Mouse (Mus musculus) lung, postnatal 25 days (tissue): ENCODE results near the gene Rassf3.

Source experiments
- DNase-seq: peaks from one replicate; pipeline ENCODE4 v3.0.0; 2022; ENCODE audit warnings: low spot score

Gene Rassf3

DNA sequence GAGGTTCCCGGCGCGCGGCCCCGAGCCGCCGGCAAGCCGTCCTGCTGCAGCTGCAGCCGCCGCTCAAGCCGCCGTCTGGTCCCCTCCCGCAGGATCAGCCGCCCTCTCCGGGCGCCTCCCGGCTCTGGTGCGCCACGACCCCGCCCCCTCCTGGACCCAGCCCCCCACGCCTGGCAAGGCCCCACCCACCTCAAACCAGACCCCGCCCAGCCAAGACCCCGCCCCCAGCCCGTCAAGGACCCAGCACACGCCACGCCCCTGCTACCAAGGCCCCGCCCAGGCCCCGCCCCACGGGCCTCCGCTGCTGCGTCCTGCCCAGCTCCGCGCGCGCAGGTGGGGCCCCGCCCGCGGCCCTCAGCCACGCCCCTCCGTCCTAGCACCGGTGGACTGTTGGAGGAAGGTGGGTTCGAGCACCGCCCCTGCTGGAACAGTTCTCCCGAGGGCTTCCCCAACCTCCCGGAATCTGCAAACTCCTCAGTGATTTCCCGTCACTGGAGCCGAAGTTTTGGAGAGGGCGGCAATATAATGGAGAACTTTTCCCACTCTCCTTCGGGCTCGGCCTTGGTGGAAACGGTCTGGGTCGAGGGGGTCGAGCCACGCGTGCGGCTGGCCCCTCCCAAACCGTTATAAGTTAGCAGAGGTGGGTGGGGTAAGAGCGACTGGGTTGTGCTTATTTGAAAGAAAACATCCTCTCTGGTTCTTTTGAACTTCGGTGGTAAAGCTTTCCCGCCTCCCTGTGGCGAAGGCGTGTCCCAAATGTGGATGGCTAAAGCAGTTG is at the start of gene Rassf3:
Gene Rassf3, minus strand, starts transcription at position 158 of the 778 bp plus-strand sequence.
- peak; percentile 95 for DNase-seq

DNA sequence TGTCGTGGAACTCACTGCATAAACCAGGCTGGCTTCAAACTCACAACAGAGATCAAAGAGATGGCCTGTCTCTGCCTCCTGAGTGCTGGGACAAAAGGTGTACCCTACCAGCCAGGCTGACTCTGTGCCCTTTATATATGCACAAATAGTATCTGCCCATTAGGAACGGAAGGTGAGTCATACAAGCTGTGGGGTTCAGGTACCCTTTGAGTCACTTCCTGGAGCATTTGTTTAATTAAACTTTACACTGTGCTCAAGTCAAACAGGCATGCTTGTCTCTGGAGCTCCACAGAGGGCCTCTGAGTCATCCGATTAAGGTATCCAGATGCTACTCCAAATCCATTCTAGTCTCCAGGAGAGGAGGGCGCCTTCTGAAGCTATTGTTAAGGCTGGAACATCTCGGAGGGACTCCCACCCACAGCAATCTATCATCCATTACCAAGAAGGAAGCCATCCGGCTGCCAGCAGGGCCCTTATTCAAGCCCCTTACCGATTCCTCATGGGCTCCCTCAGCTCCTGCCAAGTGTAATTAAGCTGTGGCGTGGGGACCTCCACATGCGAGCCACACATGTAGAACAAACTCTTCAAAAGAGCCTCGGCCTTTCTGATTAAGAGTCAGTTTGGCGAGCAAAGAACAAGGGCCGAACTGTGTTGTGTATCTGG is 44.9 kb upstream of the Rassf3 start:
- DNase-seq, result no peak

DNA sequence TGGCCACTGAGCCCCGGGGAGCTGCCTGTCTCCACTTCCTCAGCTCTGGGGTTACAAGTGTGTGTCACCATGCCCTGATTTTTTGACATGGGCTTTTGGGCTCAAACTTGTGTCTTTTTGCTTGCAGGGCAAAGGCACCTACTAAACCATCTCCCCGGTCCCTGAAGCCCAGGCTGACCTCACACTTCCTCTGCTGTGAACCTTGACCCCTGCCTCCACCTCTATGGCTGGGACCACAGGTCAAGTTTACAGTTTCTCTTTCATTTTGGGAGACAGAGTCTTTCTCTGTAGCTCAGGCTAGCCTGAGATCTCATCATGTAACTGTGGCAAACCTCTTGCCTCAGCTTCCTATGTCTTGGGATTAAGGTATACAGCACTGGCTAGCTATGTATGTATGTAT is 43.6 kb upstream of the Rassf3 start:
- DNase-seq, result no peak

DNA sequence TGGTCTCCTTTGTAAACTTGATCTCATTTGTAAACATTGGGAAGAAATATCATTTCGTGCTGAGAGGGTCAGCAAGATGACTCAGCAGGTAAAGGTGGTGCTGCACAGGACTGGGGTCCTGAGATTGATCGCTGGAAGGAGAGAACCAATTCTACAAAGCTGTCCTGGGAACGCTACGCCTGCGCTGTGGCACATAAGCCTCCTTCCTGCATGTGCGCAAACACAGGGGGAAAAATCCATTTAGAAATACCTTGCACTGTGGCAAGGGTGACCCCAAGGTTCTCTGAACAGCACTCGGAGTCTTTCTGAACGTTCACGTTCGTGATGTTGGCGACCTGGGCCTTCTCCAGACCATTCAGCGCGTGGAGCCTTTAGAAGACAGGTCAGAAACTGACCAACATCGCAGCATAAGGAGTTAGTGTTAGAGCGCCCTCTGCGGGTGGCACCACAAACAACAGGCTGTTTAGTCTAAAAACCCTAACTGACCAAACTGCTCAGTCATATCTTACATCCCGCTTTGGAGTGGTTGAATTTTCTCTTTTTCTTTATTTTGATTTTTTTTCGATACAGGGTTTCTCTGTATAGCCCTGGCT is 40.0 kb upstream of the Rassf3 start:
- peak; percentile 88 for DNase-seq

DNA sequence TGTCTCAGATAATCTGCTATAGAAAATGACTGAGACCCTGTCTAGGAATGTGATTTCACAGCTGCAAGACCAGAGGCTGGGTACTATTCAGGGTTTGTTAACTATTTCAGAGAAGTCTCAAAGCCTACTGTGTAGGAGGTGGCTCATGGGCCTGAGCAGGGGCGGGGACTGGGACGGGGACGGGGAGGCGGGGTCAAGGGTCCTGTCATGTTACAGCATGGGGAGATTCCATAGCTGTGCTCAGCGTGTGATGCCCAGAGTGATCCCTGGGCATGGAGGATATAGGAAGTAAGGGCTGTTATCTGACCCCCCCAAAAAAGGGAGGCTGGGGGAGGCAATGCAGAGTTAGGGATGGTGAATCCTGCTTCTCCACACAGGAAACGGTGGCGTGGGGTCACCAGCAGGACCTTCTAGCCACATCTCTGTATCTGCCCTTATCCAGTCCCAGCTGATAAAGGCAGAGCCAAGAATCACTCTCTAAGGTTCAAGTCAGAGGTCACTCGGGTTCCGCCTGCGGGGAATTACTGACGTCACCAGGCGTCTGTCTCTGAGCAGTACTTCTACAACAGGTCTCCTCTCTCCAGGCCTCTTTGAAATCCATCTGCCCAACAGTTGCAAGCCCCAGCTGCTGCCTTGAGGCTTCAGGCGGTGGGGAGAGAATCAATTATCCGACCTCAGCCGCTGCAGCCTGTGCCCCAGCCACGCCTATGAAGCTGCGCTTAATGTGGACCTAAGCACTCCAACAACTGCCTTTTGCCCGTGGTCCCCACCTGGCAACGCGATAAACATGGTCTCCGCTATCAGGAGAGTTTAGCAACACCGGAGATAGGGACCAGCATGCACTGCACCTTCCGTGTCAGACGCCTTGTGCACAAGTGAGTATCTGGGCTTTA is 33.9 kb upstream of the Rassf3 start:
- DNase-seq, result no peak

DNA sequence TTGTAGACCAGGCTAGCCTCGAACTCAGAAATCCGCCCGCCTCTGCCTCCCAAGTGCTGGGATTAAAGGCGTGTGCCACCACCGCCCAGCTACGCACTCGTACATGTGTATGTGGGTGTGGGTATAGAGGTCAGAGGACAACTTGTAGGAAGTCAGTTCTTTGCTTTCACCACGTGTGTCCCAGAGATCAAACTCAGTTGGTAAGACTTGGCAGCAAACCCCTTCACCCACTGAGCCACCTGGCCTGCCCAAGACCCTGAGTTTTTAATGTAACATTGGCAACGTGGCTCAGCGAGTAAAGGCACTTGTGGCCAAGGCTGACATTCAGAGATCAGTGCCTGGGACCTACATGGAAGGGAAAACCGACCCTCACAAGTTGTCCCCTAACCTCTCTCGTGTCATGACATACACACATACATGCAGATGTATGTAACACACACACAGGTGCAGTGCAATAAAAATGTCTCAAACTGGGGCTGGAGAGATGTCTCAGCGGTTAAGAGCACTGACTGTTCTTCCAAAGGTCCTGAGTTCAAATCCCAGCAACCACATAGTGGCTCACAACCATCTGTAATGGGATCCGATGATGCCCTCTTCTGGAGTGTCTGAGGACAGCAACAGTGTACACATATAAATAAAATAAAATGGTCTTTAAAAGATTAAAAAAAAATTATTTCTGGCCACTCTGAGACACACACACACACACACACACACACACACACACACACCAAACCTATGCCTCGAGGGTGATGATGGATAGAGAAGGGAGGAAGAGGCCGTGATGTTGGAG is 31.8 kb upstream of the Rassf3 start:
- no peak for DNase-seq

DNA sequence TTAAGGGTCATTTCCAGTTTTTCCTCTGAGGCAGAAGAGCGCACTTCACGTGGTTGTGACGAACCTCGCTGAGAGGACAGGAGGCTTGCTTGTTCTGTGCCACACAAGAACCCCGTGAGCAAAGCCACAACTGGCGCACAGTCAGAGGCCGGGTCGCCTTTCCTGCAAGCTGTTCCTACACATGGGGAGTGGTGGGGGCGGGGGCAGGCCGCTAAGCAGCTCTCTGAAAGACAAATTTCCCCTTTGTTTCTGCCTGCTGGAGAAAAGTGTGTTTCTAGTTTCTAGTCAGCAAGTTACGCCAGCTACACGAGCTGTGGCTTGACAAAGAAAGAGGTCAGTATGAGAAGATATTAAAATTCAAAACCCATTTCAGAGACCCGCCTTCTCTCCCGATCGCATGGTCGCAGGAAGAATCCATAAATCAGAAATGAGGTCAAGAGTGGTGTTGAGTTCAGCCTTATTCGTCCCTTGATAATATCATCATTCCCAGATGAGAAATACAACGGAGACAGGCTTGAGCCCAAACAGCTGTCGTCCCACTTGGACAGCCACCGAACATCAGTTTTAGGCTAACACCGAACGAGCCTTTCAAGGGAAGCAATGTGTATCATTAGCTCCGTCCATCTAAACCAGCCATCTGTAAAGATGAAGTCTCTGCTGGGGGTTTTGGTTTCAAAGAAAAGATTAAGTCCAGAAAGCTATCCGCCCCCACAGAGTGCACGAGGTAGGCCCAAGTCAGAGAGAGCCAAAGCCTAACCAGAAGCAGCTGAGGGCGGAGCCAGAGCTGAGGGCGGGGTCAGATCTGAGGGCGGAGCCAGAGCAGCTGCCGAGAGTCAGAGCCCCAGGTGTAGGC is 30.8 kb upstream of the Rassf3 start:
- peak; percentile 76 for DNase-seq

DNA sequence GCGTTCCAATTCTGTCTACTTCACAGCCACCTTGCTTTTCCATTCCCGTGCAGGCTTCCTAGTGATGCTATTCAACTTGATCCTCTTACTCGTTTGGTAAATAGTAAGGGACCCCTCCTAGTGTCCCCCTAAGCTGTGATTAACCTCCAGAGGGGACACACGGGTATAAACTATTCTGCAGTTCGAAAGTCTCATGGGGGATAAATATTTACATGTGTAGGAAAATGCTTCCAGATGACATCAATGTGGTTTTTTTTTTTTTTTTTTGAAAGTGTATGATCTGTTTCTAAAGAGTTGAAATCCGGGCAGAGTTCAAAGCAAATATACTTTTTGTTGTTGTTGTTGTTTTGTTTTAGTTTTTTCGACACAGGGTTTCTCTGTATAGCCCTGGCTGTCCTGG is 29.8 kb upstream of the Rassf3 start:
- DNase-seq, result no peak

DNA sequence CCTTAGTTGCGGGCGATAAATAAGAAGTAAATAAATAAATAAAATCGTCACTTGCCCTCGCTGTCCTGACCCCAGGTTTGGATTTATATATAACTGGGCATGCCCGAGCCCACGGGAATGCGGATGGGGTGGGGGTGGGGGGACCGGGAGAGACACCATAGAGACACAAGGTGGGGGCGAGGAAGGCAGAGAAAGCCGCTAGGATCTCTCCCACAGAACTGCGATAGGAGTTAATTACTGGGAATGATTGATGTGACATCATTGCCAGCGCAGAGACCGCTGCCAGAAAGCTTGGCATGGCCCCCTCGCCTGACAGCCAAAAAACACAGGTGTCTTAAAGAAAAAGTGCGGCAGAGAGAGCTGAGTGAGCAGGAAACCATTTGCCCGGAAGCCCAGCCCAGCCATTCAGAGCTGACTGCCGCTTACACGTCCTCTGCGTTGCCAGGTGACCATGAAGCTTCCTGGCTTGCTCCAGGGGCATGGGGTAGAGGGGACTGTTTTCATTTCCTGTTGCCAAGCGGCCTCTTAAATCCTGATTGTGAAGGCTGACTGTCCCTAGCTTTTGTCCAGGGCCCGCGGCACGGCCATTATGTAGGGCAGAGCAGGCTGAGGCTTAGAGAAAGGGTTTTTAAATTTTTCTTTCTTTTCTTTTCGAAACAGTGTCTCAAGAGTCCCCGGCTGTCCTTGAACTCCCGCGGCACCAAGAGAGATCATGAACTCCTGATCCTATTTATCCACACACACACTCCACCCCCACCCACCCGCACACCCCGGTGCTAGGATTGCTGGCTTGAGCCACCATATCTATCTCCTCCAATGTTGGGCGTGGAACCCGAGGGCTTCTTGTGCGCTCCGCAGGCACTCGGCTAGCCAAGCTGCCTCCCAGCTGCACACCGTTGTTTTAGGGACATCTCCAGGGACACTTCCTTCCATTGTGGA is 29.1 kb upstream of the Rassf3 start:
- peak; percentile 88 for DNase-seq

DNA sequence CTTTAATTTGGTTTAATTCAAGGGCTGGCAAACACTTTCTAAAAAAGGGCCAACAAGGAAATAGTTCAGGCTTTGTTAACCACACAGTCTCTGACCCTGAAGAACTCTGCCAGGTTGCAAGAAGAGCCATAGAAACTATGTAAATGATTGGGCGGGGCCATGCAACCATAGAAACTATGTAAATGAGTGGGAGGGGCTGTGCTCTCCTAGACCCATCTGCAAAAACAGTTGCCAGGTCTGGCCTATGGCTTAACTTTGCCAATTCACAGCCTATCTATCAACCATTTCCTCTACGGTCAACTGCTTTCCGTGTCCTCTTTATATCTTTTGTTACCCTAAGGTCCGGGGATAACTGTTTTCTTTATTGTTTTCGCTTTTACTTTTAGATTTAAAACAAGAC is 25.0 kb upstream of the Rassf3 start:
- DNase-seq, result no peak

DNA sequence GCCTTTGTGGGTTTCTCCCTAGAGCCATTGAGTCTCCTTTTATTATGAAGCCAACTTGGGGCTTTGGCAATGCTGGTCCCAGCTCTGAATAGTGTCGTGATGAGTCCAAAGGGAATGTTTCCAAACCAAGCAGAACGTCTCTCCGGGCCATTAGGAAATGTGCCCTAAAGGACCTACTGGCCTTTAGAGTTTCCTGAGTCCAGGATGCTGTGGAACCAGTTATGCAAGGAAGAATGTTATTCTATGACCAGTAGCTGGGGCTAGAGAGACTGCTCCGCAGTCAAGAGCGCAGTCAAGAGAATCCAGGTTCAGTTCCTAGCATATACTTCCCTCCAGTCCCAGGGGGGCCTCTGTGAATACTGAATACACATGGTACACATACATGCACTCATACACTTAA is 23.9 kb upstream of the Rassf3 start:
- DNase-seq, result peak; percentile 71

DNA sequence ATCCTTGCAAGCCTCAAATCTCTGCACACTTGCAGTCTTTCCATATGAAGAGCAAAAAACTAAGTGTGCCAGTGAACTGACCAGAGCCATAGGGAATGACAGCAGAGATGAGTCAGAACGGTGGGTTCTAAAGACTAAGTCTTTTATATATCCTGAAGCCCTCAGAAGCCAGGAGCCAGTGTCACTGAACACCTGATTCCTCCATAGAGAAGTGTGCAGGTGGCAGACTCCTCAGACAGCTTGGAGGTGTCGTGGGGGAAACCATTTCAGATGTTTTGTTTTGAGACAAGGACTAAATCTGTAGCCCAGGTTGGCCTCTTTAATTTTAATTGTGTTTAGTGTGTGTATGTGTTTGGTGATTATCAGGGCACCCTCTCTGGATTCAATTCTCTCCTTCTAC is 22.9 kb upstream of the Rassf3 start:
- DNase-seq, result no peak

DNA sequence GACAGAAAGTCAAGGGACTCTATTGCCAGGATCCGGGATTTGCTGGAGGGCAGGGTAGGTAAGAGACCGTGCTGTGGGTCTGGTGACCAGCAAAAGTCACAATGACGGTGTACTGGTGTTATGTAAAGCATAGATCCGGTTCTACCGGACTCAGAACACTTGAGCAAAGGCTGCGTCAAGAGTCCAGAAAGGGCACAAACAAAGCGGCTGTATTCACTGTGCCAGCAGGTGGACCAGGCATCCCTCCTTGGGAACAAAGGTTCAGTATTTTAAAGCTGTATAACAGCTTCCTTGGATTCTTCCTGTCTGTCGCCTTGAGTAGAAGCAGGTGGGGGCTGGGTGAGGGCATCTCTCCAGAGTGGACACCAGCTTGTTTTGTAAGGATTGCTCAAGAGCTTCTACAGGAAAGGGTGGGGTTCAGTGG is 22.3 kb upstream of the Rassf3 start:
- peak; percentile 84 for DNase-seq

DNA sequence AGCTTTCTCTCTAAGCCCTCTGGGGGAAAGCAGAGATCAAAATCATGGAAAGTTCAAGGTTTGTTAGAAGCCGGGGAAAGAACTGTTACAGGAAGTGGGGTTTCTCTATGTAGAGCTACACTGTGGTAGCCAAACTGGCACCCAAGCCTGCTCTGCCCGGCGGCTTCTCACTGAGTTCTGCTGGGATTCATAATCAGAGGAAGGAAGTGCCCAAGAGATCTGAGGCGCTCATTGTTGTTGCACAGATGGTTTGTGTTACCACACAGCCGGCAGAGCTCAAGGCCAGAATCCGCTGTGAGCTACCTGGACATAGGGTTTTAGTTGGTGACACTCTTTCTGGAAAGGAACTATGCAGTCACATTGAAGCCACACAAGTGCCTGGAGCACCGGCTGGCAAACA is 21.8 kb upstream of the Rassf3 start:
- DNase-seq, result no peak

DNA sequence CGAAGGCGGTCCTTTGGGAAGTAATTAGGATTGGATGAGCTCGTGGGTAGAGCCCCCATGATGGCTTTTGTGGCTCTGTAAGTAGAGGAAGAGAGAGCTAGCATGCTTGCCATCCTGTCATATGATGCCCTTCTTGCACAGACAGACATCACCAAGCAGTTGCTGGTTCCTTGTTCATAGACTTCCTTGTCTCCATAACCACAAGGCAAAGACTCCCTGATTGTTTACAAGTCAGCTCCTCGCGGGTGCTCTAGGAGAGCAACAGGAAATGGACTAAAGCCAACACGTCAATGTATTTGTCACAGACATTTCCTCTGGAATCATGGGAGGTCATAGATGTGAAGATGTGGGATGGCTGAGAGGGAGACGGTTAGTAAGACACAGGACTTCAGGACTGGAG is 20.5 kb upstream of the Rassf3 start:
- DNase-seq, result peak; percentile 80

DNA sequence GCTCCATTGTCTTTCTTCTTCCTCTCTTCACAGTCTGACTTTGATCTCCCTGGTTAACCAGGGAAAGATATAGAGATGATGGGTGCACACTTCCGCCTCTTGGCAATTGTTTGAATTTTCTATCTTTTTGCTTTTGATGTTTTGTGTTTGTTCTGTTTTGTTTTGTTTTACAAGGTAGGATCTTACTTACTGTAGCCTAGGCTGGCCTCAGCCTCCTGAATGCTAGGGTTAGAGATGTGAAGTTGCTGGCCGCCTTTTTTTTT is 17.9 kb upstream of the Rassf3 start:
- DNase-seq, result no peak

DNA sequence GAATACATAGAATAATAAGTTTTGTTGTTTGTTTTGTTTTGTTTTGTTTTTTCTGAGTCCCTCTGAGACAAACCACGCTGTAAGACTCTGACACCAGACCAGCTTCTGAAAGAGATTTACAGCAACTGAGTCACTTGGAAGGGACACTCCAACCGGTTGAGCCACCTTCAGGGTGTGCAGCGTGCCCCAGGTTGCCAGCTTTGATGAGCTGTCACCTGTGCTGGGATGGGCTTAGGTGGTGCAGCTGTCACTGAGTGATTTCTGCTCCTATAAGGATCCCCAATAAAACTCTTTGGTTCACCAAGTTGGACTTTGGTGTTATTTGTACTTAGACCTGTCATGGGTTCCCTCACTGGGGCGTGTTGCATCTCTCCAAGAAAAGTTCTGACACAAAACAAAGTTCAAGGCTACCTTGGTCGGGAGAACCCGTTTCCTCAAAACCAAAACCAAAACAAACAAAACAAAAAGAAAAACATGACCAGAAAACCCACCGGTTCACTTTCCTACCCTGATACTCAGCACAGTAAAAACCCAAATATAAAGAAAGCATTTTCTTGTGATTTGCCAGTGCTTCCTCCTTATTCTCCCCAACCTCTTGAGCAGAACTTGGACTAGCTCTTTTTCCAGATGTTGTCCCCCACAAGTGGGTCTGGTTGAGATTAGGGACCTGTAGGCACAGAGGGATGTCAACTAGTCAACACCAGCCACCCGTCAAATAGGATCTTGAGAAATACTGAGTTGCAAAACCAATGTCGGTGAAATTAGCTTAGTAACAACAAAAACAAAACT is 17.4 kb upstream of the Rassf3 start:
- no peak for DNase-seq

DNA sequence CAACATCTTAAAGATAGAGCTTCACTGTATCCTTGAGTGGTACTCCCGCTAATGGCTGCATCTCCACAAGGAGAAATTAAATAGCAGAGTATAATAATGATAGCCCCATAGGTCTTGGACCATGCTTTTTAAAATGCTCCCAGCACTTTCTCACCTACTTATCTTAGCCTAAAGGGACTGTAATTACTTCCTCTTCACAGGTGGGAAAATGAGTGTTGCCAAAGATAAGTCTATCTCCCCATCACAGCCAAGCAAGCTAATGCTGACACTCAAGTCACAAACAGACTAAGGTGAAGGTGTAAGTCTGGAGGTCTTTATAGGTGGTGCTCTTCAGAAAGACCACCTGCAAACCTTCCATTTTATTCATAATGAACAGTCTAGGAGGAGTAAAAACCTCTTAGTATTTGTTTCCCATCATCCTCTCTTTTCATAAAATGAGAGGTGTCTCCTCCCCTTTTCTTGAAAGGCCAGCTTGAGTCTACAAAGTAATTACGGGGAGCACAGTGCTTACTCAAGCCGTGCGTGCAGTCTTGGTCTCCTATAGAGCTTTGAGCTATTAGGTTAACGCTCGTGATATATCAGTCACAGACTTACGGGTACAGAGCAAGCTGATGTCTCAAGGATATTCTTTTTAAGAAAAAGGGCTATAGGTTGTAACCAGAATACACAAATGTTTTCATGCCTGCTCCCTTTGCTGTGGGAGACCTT is 16.6 kb upstream of the Rassf3 start:
- no peak for DNase-seq
